Mouse (Mus musculus) heart, postnatal 0 days (tissue): ENCODE results near the gene Klc2. TPM values are rescaled to one million over a fixed set of nuclear protein-coding genes. Genes with fewer than 3 reads are reported as not detected.
"Not testable (repeated sequence)": the region's sequence is repeated elsewhere in the genome, so short reads cannot be mapped to it uniquely, and the experiment has no call there.

Experiments
- ATAC-seq: fragments of 200-750 bp; cut with Nextera tagmentation; 2 replicates; pipeline ENCODE4 v1.8.0; 2017; ENCODE audit warnings: low read depth, moderate number of reproducible peaks, moderate library complexity; ENCODE audit not compliant: insufficient read depth
- DNase-seq: peaks from one replicate; pipeline ENCODE4 v3.0.0-alpha.2; 2016; ENCODE audit warnings: low spot score
- H3K27ac ChIP-seq: fragments of 300-500 bp; sonication (generic); 2 replicates; pipeline ENCODE4 v1.5.1; 2014; ENCODE audit warnings: low read depth, mild to moderate bottlenecking
- H3K27me3 ChIP-seq: fragments of 300-500 bp; sonication (generic); 2 replicates; pipeline ENCODE4 v1.6.1; 2014; ENCODE audit warnings: low read length, mixed read lengths; ENCODE audit not compliant: control insufficient read depth, insufficient read depth
- H3K36me3 ChIP-seq: fragments of 300-500 bp; sonication (generic); replicated peaks from 2 replicates; pipeline ENCODE4 v1.6.1; 2014; ENCODE audit warnings: low read length, mixed read lengths; ENCODE audit not compliant: control insufficient read depth, insufficient read depth
- H3K4me1 ChIP-seq: fragments of 300-500 bp; sonication (generic); 2 replicates; pipeline ENCODE4 v1.6.1; 2014; ENCODE audit warnings: antibody characterized with exemption; ENCODE audit not compliant: control insufficient read depth, insufficient read depth
- H3K4me2 ChIP-seq: fragments of 300-500 bp; sonication (generic); 2 replicates; pipeline ENCODE4 v1.6.1; 2014; ENCODE audit warnings: low read depth, mild to moderate bottlenecking, low read length, moderate library complexity
- H3K4me3 ChIP-seq: fragments of 300-500 bp; sonication (generic); 2 replicates; pipeline ENCODE4 v1.5.1; 2014; ENCODE audit warnings: low read depth, low read length
- H3K9ac ChIP-seq: fragments of 300-500 bp; sonication (generic); replicated peaks from 2 replicates; pipeline ENCODE4 v1.6.1; 2014; ENCODE audit warnings: low read depth, low read length, mixed read lengths
- H3K9me3 ChIP-seq: fragments of 300-500 bp; sonication (generic); replicated peaks from 2 replicates; pipeline ENCODE4 v1.6.1; 2016; ENCODE audit warnings: low read length; ENCODE audit not compliant: control insufficient read depth
- CTCF ChIP-seq: IDR thresholded peaks from 2 replicates; pipeline ENCODE4 v1.5.1; 2016; ENCODE audit warnings: antibody characterized with exemption, control low read depth, low read depth
- EP300 ChIP-seq: IDR thresholded peaks from 2 replicates; pipeline ENCODE4 v1.6.1; 2016; ENCODE audit warnings: antibody characterized with exemption, low read depth
- WGBS: fragments of 180-500 bp; shearing (Covaris S2); extraction: QIAGEN DNeasy Blood & Tissue Kit; methylation state at CpG from one replicate; pipeline ENCODE4 v1.1.7; 2014; 5-methylcytosine and 5-hydroxymethylcytosine counted together
- polyA plus RNA-seq: library from polyadenylated mRNA; unstranded; fragments of >200 nt; fragmentation: Nextera tagmentation; extraction: Ambion mirVana; gene quantifications from 2 replicates; pipeline ENCODE4 v1.2.1, GENCODE M21; 2015
- total RNA-seq: library from RNA; depleted of rRNA; stranded (reverse); fragments of >200 nt; gene quantifications from 2 replicates; pipeline ENCODE4 v1.2.3, GENCODE M21; 2014; ENCODE audit warnings: low replicate concordance

Klc2 gene
- total and polyA plus RNA-seq, 2 experiments from 2014 or later = 17.5 to 44.5 TPM

GRCm38 (mm10) chr19:5151331-5151730 is 33.0 kb upstream of the Klc2 start:
- Histone ChIP-seq H3K36me3 (peaks cover 49% of the 10 kb centered on the region), H3K27me3 (no peaks in the 10 kb centered on the region), H3K4me1 (no peaks in the 10 kb centered on the region), H3K9ac (no peak overlapping the region), H3K4me3 (no peak overlapping the region), H3K9me3 (no peaks in the 10 kb centered on the region), H3K4me2 (no peak overlapping the region), H3K27ac (no peak overlapping the region)
- no peak for ATAC-seq
- TF ChIP-seq CTCF (peak; percentile 60), EP300 (no peak)
- peak; percentile 26 for DNase-seq
- WGBS = 36% methylated on average over 3 of the region's 3 CpGs

GRCm38 (mm10) chr19:5150358-5150757 is 32.0 kb upstream of the Klc2 start:
- no peak for DNase-seq

GRCm38 (mm10) chr19:5149041-5149440 is 30.7 kb upstream of the Klc2 start:
- WGBS = 60% methylated on average over 6 of the region's 6 CpGs
- H3K27me3 ChIP-seq, H3K4me1 ChIP-seq, H3K4me3 ChIP-seq, DNase-seq, H3K4me2 ChIP-seq, H3K27ac ChIP-seq, H3K9me3 ChIP-seq, H3K9ac ChIP-seq: not testable (repeated sequence)
- peak; percentile 49; the same call in 1 of the 2 replicates for ATAC-seq
- peaks cover 57% of the 10 kb centered on the region for H3K36me3 ChIP-seq

More at GRCm38 (mm10) chr19:5150358-5150757, 32.0 kb upstream of the Klc2 start:
- TF ChIP-seq CTCF = no peak
- no peak for TF ChIP-seq EP300
- no peak overlapping the region for H3K27ac ChIP-seq
- no peak overlapping the region for H3K4me2 ChIP-seq
- no peak overlapping the region for H3K9ac ChIP-seq
- H3K27me3 ChIP-seq = no peaks in the 10 kb centered on the region
- H3K4me3 ChIP-seq = no peak overlapping the region
- WGBS = 92% methylated on average over 6 of the region's 6 CpGs
- no peaks in the 10 kb centered on the region for H3K9me3 ChIP-seq
- no peak for ATAC-seq
- H3K4me1 ChIP-seq = no peaks in the 10 kb centered on the region
- peaks cover 50% of the 10 kb centered on the region for H3K36me3 ChIP-seq

GRCm38 (mm10) chr19:5139640-5140039 is 21.3 kb upstream of the Klc2 start:
- no peaks in the 10 kb centered on the region for H3K27me3 ChIP-seq
- TF ChIP-seq EP300 = no peak
- TF ChIP-seq CTCF = peak; percentile 65
- H3K9me3 ChIP-seq = no peaks in the 10 kb centered on the region
- H3K27ac ChIP-seq = no peak overlapping the region
- H3K4me1 ChIP-seq = no peaks in the 10 kb centered on the region
- H3K4me2 ChIP-seq = no peak overlapping the region
- WGBS = 4% methylated on average over 2 of the region's 2 CpGs
- peak; percentile 25 for DNase-seq
- H3K4me3 ChIP-seq = no peak overlapping the region
- peaks cover 55% of the 10 kb centered on the region for H3K36me3 ChIP-seq
- no peak overlapping the region for H3K9ac ChIP-seq
- ATAC-seq = no peak

DNA sequence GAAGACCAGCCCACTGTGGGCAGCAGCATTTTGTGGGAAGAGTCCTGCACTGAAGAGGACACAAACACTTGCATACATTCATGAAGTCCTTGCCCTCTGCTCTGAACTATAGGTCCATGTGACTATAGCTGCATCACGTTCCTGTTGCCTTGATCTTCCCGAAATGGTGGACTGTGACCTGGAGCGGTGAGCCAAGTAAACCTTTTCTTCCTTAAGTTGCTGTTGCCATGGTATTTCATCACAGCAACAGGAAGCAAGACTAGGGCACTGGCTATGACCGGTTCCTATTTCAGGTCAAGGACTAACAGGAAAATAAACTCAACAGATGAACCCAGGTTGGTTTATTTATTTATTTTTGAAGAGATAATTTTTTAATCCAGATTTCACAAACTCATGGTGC is 12.9 kb upstream of the Klc2 start:
- TF ChIP-seq EP300 (no peak), CTCF (no peak)
- Histone ChIP-seq H3K36me3 (peaks cover 34% of the 10 kb centered on the region), H3K4me3 (no peak overlapping the region), H3K9me3 (no peaks in the 10 kb centered on the region), H3K4me1 (no peaks in the 10 kb centered on the region), H3K27me3 (no peaks in the 10 kb centered on the region), H3K4me2 (no peak overlapping the region), H3K27ac (no peak overlapping the region), H3K9ac (no peak overlapping the region)
- DNase-seq (no peak), ATAC-seq (no peak)
- 69% methylated on average over 4 of the region's 4 CpGs for WGBS

DNA sequence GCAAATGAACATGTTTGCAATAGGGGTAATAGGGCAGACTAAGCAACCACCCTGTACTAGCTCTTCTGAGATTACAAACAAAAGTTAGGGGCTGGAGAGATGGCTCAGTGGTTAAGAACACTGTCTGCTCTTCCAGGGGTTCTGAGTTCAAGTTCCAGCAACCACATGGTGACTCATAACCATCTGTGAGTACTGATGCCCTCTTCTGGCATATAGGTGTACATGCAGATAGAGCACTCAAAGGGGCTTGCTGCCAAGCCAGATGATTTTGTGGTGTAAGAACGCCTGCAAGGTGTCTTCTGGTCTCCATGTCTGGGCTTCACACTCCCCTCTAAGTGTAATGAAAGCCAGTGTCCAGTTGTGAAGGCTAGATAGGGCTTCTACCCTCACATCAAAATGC is 11.4 kb upstream of the Klc2 start:
- H3K27me3 ChIP-seq = no peaks in the 10 kb centered on the region
- no peaks in the 10 kb centered on the region for H3K4me1 ChIP-seq
- no peak overlapping the region for H3K27ac ChIP-seq
- no peak overlapping the region for H3K4me2 ChIP-seq
- H3K4me3 ChIP-seq = no peak overlapping the region
- DNase-seq (no peak), ATAC-seq (no peak)
- H3K9ac ChIP-seq = no peak overlapping the region
- peaks cover 20% of the 10 kb centered on the region for H3K36me3 ChIP-seq
- H3K9me3 ChIP-seq = no peaks in the 10 kb centered on the region
- WGBS = 24% methylated on average over 1 of the region's 1 CpGs
- TF ChIP-seq CTCF = peak; percentile 41
- no peak for TF ChIP-seq EP300
